ENCODE assay signal across 15 mouse cellular contexts in genomic region chr3:70223443-70224065, GRCm38 (mm10).
DNase-seq lines count a peak whose midpoint lies in the region; ATAC-seq and TF ChIP-seq lines count a peak whose summit lies in the region.
"Had no signal": no experiment of that assay in that cellular context is flagged by ENCODE, and none has a peak within 500 bp of the region (broad histone marks: within the 10 kb centered on the region; RNA-seq: fewer than 3 reads in every experiment).

No protein-coding gene starts in this region.

- no peak overlapping the region for H3K4me3 ChIP-seq in CH12.LX (replicated peaks in 1 of 3; ENCODE audit: low read depth in 2 of 3, low read length in 2 of 3, poor library complexity in 1 of 3)
- no peak overlapping the region for H3K4me3 ChIP-seq in layer of hippocampus, adult 2 months
- H3K4me3 ChIP-seq in midbrain, embryonic 16.5 days (ENCODE audit: low read depth, low read length): no peak overlapping the region
- no peak overlapping the region for H3K4me3 ChIP-seq in heart, embryonic 10.5 days
- H3K4me3 ChIP-seq: heart, adult 2 months; limb, embryonic 13.5 days had no signal

- peak; percentile 70; the same call in 1 of the 2 replicates for ATAC-seq in midbrain, embryonic 16.5 days
- ATAC-seq: intestine, embryonic 16.5 days had no signal

- TF ChIP-seq EP300 in CH12.LX (IDR thresholded peaks at IDR 0.05; ENCODE audit: low read length): no peak

- no peak overlapping the region for H3K9ac ChIP-seq in CH12.LX (ENCODE audit: insufficient read depth, low read depth)
- no peak overlapping the region for H3K9ac ChIP-seq in midbrain, embryonic 16.5 days (ENCODE audit: low read depth, low read length)
- H3K9ac ChIP-seq: limb, embryonic 13.5 days; lung, embryonic 14.5 days had no signal

- dilution Hi-C loops in CH12.LX (cut with MboI; ENCODE audit: extremely low pct_ligation_motif_present, extremely low pct_unique_long_range_greater_than_20kb, low sequenced_read_pairs): no loop called here

- H3K27ac ChIP-seq in CH12.LX (ENCODE audit: insufficient read depth, low read depth): no peak overlapping the region
- no peak overlapping the region for H3K27ac ChIP-seq in layer of hippocampus, adult 2 months
- no peak overlapping the region for H3K27ac ChIP-seq in midbrain, embryonic 16.5 days (ENCODE audit: low read length)
- no peak overlapping the region for H3K27ac ChIP-seq in heart, embryonic 10.5 days
- H3K27ac ChIP-seq: heart, adult 2 months; limb, embryonic 13.5 days had no signal

- no peaks in the 10 kb centered on the region for H3K27me3 ChIP-seq in CH12.LX (replicated peaks)
- no peaks in the 10 kb centered on the region for H3K27me3 ChIP-seq in midbrain, embryonic 16.5 days (ENCODE audit: control insufficient read depth, insufficient read depth, low read depth, low read length)
- H3K27me3 ChIP-seq in heart, embryonic 10.5 days (ENCODE audit: insufficient read depth, poor library complexity, severe bottlenecking): no peaks in the 10 kb centered on the region

- H3K4me1 ChIP-seq in CH12.LX (ENCODE audit: control insufficient read depth in 1 of 2, insufficient read depth in 2 of 2): peaks cover 5 to 51% of the 10 kb centered on the region in 2 experiments; a peak in 3 of 4 replicates
- no peaks in the 10 kb centered on the region for H3K4me1 ChIP-seq in midbrain, embryonic 16.5 days (ENCODE audit: control insufficient read depth, insufficient read depth, low read length)
- no peaks in the 10 kb centered on the region for H3K4me1 ChIP-seq in heart, embryonic 10.5 days
- H3K4me1 ChIP-seq: limb, embryonic 13.5 days had no signal

- H3K4me2 ChIP-seq in CH12.LX (ENCODE audit: insufficient read depth, low read depth, poor library complexity, severe bottlenecking): no peak overlapping the region
- no peak overlapping the region for H3K4me2 ChIP-seq in midbrain, embryonic 16.5 days (ENCODE audit: low read length)
- H3K4me2 ChIP-seq: limb, embryonic 13.5 days; lung, embryonic 14.5 days had no signal

- TF ChIP-seq CTCF in CH12.LX (conservative IDR thresholded peaks at IDR 0.05 in 1 of 2, IDR thresholded peaks at IDR 0.05 in 1 of 2; ENCODE audit: low read depth in 2 of 2, low read length in 2 of 2): no peak
- no peak for TF ChIP-seq CTCF in layer of hippocampus, adult 2 months (conservative IDR thresholded peaks at IDR 0.05)

- DNase-seq in CH12.LX (ENCODE audit: extremely low read depth): no peak
- peak; percentile 71 for DNase-seq in brain, adult 2 months (ENCODE audit: low read depth, low spot score)
- DNase-seq in layer of hippocampus, adult 2 months (ENCODE audit: low spot score in 2 of 2): peak; percentile 17 to 33
- no peak for DNase-seq in ovary, postnatal 36 days (ENCODE audit: low spot score)
- no peak for DNase-seq in thymus, postnatal 0 days (ENCODE audit: low spot score)
- DNase-seq in heart, embryonic 10.5 days (ENCODE audit: low spot score): no peak
- DNase-seq: adrenal gland, adult 8-10 months; cerebellum, postnatal 14 days; heart, adult 2 months; kidney, postnatal 36 days; lung, embryonic 14.5 days; spleen, adult 18-20 months had no signal

- no peaks in the 10 kb centered on the region for H3K9me3 ChIP-seq in CH12.LX (replicated peaks; ENCODE audit: low read length)
- H3K9me3 ChIP-seq in midbrain, embryonic 16.5 days (replicated peaks; ENCODE audit: control insufficient read depth, low read length, poor library complexity, severe bottlenecking): no peaks in the 10 kb centered on the region
- no peaks in the 10 kb centered on the region for H3K9me3 ChIP-seq in heart, embryonic 10.5 days
- H3K9me3 ChIP-seq: limb, embryonic 13.5 days had no signal

- no peaks in the 10 kb centered on the region for H3K36me3 ChIP-seq in CH12.LX (replicated peaks in 1 of 2; ENCODE audit: control insufficient read depth in 1 of 2, insufficient read depth in 1 of 2, low read length in 1 of 2)
- H3K36me3 ChIP-seq in midbrain, embryonic 16.5 days (ENCODE audit: control insufficient read depth, insufficient read depth, low read length): no peaks in the 10 kb centered on the region
- H3K36me3 ChIP-seq in heart, embryonic 10.5 days: no peaks in the 10 kb centered on the region
- H3K36me3 ChIP-seq: limb, embryonic 13.5 days had no signal

- in situ Hi-C loops in CH12.LX (cut with MboI; ENCODE audit: low pct_ligation_motif_present, low pct_unique_long_range_greater_than_20kb, low sequenced_read_pairs): loop anchor here (5.0 to 25.0 kb wide), 2 partner anchors 89 to 164 kb away; no protein-coding TSS in a partner anchor

- H3K79me2 ChIP-seq in CH12.LX (replicated peaks; ENCODE audit: control insufficient read depth, extremely low read depth, insufficient read depth, poor library complexity, severe bottlenecking): no peaks in the 10 kb centered on the region

- no peak for TF ChIP-seq RAD21 in CH12.LX (IDR thresholded peaks at IDR 0.05; ENCODE audit: low read depth, low read length)

- no peak for TF ChIP-seq POLR2A in CH12.LX (IDR thresholded peaks at IDR 0.05; ENCODE audit: low read depth, low read length)

- WGBS in midbrain, embryonic 16.5 days: 31% methylated on average over 3 of the region's 3 CpGs
- WGBS in heart, embryonic 10.5 days: 67% methylated on average over 3 of the region's 3 CpGs

TF ChIP-seq in CH12.LX, 34 proteins besides CTCF, POLR2A, EP300 and RAD21:
- TF ChIP-seq MEF2A (IDR thresholded peaks at IDR 0.05; ENCODE audit: borderline replicate concordance, low read depth, low read length) (no peak), ZNF384 (IDR thresholded peaks at IDR 0.05; ENCODE audit: low read depth, low read length) (peak; percentile 45; the same call in 1 of the 2 replicates)

Comparison
In these comparisons a context has a peak if more than half of its experiments do, and no peak if none do; other contexts are left out.
1. DNase-seq: peak in brain, adult 2 months (single experiment) and layer of hippocampus, adult 2 months (2 of 2); none in CH12.LX (single experiment), ovary, postnatal 36 days (single experiment), thymus, postnatal 0 days (single experiment) and heart, embryonic 10.5 days (single experiment).